Mouse (Mus musculus): ENCODE measurements around the gene Tigd3.

Gene Tigd3

DNA sequence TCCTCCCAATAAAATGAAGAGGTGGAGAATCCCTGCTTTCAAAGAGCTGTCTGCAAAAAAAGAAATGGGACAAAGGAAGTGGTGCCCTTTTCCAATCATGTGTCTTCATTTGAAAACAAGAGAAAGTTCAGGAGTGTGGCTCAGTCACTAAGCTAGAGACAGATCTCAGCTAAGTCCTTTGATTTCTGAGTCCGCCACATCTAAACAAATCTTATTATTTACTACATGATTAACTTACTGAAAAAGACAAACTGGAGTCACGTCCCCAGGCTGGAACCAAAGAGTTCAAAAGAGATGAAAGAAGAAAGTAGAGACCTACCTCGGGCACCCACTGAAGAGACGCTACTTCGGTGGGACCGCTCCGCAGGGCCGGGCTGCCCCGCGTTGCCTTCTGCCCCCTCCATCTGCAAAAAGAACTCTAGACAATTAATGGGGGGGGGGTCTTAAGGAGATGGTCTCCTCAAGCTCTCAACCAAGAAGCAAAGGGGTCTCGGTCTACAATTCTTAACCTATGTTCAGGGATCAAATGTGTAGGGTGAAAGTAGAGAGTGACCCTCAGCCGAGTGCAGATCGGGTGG is 19.5 kb downstream of the Tigd3 start:
- DNase-seq: no peak

GRCm38 (mm10) chr19:5872931-5873556 is 20.9 kb downstream of the Tigd3 start:
- no peak for DNase-seq

GRCm38 (mm10) chr19:5872528-5872927 is 21.4 kb downstream of the Tigd3 start:
- no peak for DNase-seq

DNA sequence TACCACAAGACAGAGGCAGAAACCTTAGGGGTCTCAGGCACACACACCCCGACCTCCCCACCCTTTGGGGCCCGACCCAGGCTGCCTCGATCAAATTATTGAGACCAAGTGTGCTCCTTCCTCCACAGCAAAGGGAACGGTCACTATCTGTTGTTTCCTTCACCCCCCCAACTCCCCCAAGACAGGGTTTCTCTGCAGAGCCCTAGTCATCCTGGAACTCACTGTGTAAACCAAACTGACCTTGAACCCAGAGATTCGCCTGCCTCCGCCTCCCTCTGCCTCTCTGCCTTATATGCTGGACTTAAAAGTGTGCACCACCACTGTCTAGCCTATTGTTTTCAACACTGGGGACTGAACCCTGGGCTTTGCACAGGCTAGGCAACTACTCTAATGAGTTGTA is 22.3 kb downstream of the Tigd3 start:
- no peak for DNase-seq

DNA sequence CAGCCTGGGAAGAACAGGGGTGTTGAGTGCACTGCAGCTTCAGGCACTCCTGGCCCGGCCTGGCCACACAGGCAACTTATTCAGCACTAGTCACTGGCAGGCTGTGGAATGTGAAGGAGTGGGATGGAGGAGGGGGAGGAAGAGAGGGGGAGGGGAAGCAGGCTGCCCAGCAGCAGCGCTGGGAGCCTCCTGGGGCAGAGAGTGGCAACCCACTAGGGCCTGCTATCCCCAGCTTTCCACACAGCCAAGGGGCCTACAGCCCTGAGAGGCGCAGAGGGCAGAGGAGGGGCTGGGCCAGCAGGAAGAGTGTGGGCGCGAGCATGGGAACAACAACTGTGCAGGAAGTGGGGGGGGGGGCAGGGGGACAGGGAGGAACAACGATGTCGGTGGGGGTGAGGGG is 22.7 kb downstream of the Tigd3 start:
- no peak for DNase-seq

DNA sequence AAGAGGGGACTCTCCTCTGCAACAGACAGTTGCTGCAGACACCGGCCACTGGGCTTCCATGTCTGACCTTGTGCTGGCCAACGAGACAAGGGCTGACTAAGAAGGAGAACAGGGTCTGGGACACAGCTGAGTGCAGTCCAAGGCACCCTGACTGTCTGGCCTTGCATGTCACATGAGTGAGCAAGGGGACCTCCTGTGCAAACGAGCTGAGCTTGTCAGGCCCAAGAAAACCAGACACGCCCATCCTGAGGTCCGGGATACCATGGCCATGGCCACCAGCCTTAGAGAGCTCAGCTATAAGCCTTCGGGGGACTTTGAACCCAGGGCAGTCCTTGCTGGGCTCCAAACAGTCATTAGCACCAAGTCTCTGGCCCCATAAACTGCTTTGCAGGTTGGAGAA is 25.9 kb downstream of the Tigd3 start:
- DNase-seq: no peak

DNA sequence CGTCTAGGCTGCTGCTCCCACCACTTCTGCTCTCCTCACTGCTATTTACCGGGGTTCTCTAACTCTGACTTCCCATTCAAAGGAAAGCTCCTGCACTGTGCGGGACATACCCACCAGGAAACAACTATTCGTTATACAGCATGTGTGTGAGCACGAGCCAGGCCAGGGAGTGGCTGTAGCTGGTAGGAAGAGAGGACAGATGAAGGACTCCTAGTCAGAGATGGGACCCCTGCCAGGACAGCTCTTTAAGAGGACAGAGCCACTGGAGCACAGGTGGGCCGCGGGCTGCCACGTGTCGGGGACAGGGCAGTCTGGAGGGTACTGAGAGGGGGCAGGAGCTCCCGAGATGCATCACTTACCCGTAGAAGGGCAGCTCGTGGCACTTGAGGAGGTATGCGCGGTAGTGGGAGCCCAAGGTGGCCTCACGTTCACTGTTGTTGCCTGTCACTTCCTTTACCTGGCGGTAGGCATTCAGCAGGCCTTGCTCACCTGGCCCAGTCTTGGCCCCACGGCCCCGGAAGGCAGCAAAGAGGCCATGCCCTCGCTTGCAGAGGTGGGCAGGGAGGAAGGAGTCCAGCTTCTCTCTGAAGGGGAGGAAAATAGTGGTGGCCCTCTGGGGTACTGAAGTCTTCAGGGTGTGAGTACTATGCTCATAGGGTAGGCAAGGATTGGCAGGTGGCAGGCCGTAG is 29.1 kb downstream of the Tigd3 start:
- DNase-seq: no peak

DNA sequence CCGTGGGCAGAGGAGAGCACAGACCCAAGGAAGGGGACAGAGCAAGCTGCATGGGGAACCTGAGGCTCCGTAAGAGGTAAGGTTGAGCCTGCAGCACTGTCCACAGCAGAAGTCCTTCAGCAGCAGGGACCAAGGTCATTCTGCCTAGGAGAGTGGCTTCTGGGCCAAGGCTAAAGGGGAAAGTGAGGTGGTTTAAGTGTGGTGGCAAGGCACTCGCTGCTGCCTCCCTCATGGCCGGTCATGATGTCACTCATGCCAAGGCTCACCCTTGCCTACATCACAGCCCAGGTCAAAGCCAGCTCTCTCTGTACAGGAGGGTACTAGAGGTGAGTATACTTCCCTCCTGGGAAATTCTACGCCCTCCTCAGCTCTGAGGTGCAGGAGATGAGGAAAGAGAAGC is 30.2 kb downstream of the Tigd3 start:
- no peak for DNase-seq

DNA sequence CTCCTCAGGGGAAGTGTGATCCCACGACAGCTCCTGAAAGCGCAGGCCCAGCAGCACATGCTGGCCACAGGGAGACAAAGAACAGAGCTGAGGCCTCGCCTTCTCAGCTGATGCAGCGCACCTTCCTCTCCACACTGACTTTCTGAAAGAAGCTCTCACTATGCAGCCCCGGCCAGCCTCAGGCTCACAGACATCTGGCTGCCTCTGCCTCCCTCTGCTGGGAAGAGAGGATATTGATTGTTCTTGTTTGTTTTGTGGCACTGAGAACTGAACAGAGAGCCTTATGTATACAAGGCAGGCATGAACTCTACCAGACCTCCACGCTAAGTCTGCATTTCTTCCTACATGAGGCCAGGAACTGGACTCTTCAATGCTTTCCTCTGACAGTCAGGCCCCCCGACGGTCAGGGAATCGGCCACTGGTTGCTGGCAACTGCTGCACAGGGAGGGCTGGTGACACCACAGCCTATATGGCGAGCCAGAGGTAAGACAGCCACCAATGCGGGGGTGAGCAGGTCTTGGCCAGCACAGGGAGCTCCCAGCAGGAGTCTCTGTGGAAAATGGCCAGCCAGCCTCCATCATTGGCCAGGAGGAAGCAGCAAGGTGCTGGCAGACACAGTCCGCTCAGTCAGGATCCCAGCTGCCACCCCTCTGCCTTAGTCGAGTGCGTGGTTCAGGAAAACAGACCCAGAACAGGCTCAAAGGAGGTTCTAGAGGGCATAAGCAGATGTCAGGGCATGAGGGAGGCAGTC is 31.4 kb downstream of the Tigd3 start:
- no peak for DNase-seq

DNA sequence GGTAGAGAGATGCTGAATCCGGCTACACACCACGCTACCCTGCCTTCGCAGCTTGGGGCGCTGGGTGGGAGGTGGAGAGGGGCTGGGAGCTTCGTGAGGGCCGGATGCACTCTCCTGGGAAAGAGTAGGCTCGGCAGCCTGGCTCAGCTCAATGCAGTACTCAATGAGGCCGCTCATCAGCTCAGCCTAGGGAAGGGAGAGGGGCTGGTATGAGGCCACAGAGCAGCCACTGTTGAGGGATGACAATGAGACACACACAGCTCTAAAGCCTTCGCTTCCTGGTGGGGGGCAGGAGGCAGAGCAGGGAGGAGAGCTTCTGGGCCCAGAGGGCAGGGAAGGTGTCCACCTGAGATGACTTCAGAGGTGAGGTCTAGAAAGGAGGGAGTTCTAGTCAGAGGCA is 37.3 kb downstream of the Tigd3 start:
- no peak for DNase-seq

- no peak for DNase-seq
These were observed 41.8 kb downstream of the Tigd3 start for GRCm38 (mm10) chr19:5852035-5852722.

DNA sequence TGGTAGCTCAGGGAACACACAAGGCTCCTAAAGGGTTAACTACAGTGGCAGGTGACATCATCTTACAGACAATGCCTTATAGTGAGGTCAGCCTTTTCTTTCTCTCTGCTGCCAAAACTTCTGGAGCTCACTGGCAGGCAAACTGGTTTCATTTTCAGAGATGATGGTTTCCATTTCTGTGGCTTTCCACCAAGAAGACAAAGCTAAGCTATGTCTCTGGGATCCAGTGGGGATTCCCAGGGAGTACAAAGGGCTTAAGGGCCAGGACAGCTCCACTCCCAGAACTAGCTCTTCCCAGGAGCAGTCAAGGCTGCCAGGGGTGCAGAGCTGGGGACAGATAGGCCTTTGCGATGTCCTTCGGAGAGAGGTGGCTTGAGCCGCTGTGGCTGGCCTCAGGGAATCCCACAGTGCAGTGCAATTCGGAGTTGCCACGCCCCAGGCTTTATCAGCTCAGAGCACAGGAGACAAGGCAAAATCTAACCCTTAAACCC is 42.4 kb downstream of the Tigd3 start:
- no peak for DNase-seq

GRCm38 (mm10) chr19:5850860-5851259 is 43.1 kb downstream of the Tigd3 start:
- no peak for DNase-seq

DNA sequence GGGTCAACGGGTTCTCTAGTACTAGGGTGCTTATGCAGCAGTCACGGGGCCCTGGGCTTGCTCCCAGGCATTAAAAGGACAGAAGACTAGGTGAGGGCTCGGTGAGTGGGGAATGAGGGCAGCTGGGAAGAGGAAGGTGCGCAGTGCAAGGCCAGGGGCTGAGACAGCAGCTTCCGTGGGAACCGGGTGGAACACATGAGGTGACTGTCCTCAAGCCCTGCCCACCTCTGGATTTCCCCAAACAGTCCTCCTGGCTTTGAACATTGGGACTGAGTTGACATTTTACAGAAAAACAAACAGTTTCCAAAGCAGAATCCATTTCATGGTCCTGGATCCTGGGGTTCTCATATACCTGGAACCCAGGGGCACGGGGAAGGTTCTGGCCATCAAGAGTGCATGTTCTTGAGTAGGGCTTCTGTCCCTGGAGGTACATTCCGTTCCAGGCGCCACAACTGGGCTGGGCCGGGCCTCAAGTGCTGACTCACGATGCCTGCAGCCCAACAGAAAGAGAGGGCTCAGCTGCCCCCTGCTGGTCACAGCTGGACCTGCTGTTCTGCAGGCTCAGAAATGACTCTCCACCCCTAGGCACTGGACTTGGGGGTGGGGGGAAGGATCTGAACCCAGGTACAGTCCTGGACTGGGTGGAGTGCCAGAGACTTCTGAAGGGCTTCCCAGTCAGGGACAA is 44.0 kb downstream of the Tigd3 start:
- DNase-seq: peak; percentile 92

- no peak for DNase-seq
These were observed 44.9 kb downstream of the Tigd3 start for GRCm38 (mm10) chr19:5848826-5849672.

DNA sequence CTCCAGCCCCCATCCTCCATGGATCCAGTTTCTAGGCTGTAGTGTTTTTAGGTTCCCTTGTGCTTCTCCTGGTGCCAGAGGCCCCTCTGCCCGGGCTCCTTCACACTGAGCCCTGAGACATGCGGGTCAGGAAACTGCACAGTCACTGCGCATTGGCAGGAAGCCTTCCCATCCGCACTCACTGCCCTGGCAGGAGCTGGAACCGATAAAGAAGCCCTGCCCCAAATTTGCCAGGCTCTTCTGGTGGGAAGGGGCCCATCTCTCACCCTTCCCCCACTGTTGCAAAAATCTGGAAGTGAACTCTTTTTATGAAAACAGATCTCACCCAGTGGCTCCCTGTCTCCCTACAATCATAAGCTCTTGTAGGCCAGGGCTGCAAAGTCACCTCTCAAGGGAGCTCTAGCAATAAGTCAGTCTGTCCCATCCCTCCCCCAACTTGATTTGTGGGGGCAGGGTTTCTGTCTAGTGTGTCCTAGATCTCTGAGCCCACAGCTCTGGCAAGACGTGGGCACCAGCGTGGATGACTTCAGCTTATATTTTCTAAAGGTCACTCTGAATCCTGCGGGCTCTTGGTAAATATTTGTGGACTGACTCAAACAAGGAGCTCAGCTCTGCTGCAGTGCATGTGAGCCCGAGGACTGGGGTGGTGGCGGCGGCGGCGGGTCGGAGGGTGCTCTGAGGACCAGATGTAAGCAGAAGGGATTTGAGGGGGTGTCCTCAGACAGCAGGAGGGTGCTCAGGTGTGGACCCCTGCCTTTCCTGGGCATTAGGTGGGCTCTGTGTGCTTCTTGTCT is 45.7 kb downstream of the Tigd3 start:
- peak; percentile 74 for DNase-seq

- no peak for DNase-seq
These were observed 46.6 kb downstream of the Tigd3 start for GRCm38 (mm10) chr19:5847306-5847796.

GRCm38 (mm10) chr19:5846557-5847305 is 47.2 kb downstream of the Tigd3 start:
- DNase-seq: peak; percentile 96

DNA sequence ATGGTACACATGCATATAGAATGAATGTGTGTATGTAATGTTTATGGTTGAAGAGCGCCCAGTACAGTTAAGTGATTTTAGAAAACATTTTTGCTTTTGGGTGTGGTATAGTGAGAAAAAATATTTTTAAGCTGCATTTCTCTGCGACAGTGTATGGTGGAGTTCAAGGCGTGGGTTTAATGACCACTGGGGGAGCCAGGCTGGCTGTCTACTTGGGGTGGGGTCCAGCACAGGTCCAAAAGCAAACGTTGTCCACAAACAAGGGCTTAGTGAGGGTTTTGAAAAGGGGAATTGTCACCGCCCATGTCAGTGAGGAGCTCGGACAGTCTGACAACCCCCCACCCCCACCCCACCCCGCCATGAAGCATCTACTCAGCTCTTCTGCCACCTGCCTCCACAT is 47.8 kb downstream of the Tigd3 start:
- peak; percentile 51 for DNase-seq

Measured in right cerebral cortex, adult 18-20 months (tissue).